Mouse (Mus musculus) heart, embryonic 13.5 days (tissue): ENCODE data around the gene Zfp639. TPM values are rescaled to one million over a fixed set of nuclear protein-coding genes. Genes with fewer than 3 reads are reported as not detected.

Experiments used
- ATAC-seq: fragments of 200-750 bp; cut with Nextera tagmentation; 2 replicates; pipeline ENCODE4 v1.8.0; 2017; ENCODE audit warnings: moderate TSS enrichment; ENCODE audit not compliant: insufficient number of reproducible peaks, low FRiP score, low TSS enrichment; ENCODE audit errors: extremely low read depth
- H3K27ac ChIP-seq: fragments of 300-500 bp; sonication (generic); replicated peaks from 2 replicates; pipeline ENCODE4 v1.5.1; 2015; ENCODE audit warnings: moderate library complexity, mild to moderate bottlenecking, inconsistent platforms
- H3K27me3 ChIP-seq: fragments of 300-500 bp; sonication (generic); replicated peaks from 2 replicates; pipeline ENCODE4 v1.6.1; 2015; ENCODE audit warnings: mild to moderate bottlenecking, inconsistent platforms
- H3K36me3 ChIP-seq: fragments of 300-500 bp; sonication (generic); 2 replicates; pipeline ENCODE4 v1.6.1; 2015; ENCODE audit warnings: mild to moderate bottlenecking, inconsistent platforms
- H3K4me1 ChIP-seq: fragments of 300-500 bp; sonication (generic); 2 replicates; pipeline ENCODE4 v1.6.1; 2015; ENCODE audit warnings: inconsistent platforms
- H3K4me2 ChIP-seq: fragments of 300-500 bp; sonication (generic); 2 replicates; pipeline ENCODE4 v1.6.1; 2015; ENCODE audit warnings: inconsistent platforms, mild to moderate bottlenecking, moderate library complexity
- H3K4me3 ChIP-seq: fragments of 300-500 bp; sonication (generic); 2 replicates; pipeline ENCODE4 v1.5.1; 2015; ENCODE audit warnings: moderate library complexity, mild to moderate bottlenecking, inconsistent platforms
- H3K9ac ChIP-seq: fragments of 300-500 bp; sonication (generic); 2 replicates; pipeline ENCODE4 v1.6.1; 2015; ENCODE audit warnings: inconsistent platforms, mild to moderate bottlenecking, moderate library complexity
- H3K9me3 ChIP-seq: fragments of 300-500 bp; sonication (generic); 2 replicates; pipeline ENCODE4 v1.6.1; 2016; ENCODE audit warnings: inconsistent platforms
- WGBS: fragments of 180-500 bp; shearing (Covaris S2); methylation state at CpG from one replicate; pipeline ENCODE4 v1.1.7; 2015; ENCODE audit warnings: mixed read lengths; 5-methylcytosine and 5-hydroxymethylcytosine counted together
- polyA plus RNA-seq: library from polyadenylated mRNA; unstranded; fragments of >200 nt; fragmentation: Nextera tagmentation; extraction: Ambion mirVana; gene quantifications from 2 replicates; pipeline ENCODE4 v1.2.1, GENCODE M21; 2015

Zfp639 gene
- polyA plus RNA-seq, 1 experiment from 2014 or later: 23.7 TPM

DNA sequence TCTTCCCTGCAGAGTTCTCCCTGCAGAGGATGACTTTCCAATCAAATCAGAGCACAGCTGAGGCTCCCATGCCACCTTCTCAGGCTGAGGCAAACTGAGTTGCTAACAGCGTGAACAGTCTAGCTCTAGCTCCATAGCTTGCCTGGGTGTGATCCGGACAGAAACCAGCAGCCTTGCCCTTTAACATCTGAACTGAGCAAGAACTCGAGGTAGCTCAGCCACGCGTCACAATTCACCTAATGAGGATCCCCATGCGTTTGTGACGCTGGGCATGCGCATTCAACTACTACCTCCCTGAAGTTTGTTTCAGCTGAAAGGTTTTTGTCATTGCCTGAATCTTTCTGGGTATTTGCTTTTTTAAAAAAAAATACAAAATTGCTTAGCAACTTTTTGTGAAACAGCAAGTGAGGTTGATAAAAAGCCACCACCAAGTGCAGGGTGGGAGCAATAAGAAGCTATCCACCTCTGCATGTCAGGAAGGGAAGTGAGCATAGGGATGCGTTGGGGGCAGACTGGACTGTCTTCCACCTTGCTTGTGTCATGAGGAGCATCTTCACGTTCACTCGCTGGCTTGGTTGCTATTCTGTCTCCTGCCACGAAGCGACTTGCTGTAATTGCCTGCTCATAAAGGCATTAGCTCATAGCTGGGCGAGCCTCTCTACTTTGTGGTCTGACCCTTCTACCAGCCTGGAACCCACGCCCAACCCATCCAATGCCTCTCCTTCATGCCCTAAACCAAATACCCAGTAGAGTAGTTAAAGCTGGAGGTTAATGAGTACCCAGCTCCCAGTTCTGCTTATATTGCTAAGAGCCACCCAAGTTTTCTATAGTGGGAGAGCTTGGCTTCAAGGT lies 19.8 kb upstream of the Zfp639 start:
- Histone ChIP-seq H3K27me3 (no peaks in the 10 kb centered on the region), H3K4me2 (no peak overlapping the region), H3K4me1 (no peaks in the 10 kb centered on the region), H3K9me3 (no peaks in the 10 kb centered on the region), H3K4me3 (no peak overlapping the region), H3K27ac (no peak overlapping the region), H3K9ac (no peak overlapping the region), H3K36me3 (no peaks in the 10 kb centered on the region)
- ATAC-seq: no peak
- 75% methylated on average over 15 of the region's 15 CpGs for WGBS

- Histone ChIP-seq H3K4me3 (no peak overlapping the region), H3K27ac (no peak overlapping the region), H3K27me3 (no peaks in the 10 kb centered on the region), H3K4me2 (no peak overlapping the region), H3K9me3 (no peaks in the 10 kb centered on the region), H3K4me1 (no peaks in the 10 kb centered on the region), H3K9ac (no peak overlapping the region), H3K36me3 (no peaks in the 10 kb centered on the region)
- ATAC-seq: no peak
Measured at GRCm38 (mm10) chr3:32490928-32491315, 19.1 kb upstream of the Zfp639 start.

DNA sequence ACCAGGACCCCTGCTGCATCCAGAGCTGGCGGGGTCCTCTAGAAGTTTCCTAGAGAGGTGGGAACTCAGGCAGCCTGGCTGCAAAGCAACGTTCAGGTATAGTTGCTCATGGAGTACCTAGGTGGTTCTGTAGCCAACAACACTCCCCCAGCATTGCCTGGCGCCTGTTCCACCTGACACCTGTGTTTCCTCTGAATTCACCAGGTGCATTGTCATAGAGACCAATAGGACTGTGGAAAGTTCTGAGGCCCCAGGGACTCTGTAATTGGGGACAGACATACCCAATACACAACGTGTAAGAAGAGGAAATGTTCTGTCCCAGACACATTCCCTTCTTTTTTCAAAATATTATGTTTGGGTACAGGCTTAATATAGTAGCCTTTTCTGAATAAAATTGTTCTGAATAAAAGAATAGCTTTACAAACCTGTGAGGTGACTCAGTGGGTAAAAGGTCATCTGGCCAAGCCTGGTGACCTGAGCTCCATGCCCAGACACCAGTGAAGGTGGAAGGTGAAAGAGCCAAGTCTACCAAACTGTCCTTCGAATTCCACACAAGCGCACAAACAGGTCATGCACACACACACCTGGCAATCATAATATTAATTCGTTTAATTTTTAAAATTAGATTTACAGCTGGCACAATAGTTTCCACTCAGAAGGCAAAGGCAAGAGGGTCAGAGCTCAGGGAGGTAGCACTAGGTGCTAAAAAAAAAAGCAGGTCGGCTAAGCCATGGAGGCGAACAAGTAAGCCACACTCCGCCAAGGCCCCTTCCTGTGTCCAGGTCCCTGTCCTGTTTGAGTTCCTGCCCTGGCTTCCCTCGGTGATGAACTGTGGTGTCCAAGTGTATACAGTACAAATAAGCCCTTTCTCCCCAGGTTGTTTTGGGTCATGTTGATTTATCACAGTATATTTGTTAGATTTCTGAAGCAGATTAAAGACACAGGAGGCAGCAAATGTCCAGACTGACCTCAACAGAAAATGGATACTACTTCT lies 17.7 kb upstream of the Zfp639 start, which contains the start of gene Kcnmb3:
Gene Kcnmb3 (minus strand): TSS at position 135 of the 994 bp plus-strand sequence.
- Histone ChIP-seq H3K9ac (no peak within 1 kb of the TSS), H3K4me1 (no peaks in the 10 kb centered on the region; the same call in 1 of the 2 replicates), H3K27me3 (no peaks in the 10 kb centered on the region), H3K27ac (no peak within 1 kb of the TSS), H3K36me3 (no peaks in the 10 kb centered on the region), H3K9me3 (no peaks in the 10 kb centered on the region), H3K4me3 (no peak within 1 kb of the TSS), H3K4me2 (no peak within 1 kb of the TSS)
- no peak for ATAC-seq
- WGBS: 66% methylated on average over 11 of the region's 11 CpGs

DNA sequence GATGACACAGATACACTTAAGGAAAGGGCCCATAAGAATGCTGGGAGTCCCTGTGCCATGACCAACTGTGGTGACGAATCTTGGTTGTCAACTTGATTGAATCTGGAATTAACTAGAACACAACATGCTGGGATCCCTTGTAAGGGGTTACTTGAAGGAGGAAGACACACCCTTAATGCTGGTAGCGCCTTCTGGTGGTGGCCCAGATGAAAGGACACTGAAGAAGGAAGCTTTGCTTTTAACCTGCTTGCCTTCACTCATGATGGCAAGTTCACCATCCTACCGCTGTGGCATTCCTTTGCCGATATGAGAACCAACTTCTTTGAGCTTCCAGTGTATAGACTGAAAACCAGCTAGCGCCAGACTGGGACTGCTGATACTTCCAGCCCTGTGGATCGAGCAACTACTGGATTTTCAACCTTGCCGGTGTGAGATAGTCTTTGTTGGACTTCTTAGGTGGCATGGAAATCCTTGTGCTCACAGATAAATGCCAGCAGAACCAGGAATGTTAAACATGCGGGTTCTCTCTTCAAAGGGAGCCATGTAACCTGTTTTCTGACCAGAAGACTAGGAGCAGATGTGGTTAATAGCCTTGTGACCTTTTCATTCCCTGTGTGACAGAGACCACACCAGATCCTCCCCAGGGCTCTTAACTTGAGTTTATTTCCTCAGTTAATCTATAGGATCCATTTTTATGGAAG lies 15.5 kb upstream of the Zfp639 start:
- no peak overlapping the region for H3K9ac ChIP-seq
- H3K36me3 ChIP-seq: no peaks in the 10 kb centered on the region
- ATAC-seq: no peak
- H3K27me3 ChIP-seq: no peaks in the 10 kb centered on the region
- H3K4me1 ChIP-seq: no peaks in the 10 kb centered on the region; the same call in 1 of the 2 replicates
- no peaks in the 10 kb centered on the region for H3K9me3 ChIP-seq
- H3K27ac ChIP-seq: no peak overlapping the region
- H3K4me2 ChIP-seq: no peak overlapping the region
- no peak overlapping the region for H3K4me3 ChIP-seq
- WGBS: 76% methylated on average over 8 of the region's 8 CpGs

DNA sequence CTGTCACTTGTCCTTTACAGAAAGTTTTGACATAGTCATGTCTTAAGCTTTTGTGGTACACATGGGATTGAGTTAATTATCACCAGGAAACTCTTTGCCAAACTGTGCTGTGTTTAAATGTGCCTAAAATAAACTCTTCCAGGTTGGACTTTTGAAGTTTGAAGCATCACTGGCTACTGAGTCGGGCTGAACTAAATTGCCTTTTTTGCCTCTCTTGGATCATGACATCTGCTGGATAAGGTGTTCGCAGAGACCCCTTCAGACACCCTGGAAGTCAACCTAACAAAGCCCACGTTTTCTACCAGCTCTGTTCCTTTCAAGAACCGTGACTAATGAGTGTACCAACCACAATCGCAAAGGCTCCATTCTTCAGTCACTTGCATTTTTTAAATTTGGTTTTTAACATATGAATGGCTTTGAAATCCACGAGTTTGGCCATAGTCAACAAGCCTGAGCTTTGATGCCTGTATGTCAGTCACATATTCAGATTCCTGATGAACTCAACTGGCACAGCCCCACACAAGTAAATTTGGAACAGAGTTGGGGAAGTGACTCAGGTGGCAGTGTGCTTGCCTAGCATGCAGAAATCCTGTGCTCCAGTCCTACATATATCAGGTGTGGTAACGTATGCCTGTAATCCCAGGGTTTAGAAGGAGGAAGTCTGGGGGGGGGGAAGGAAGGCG lies 14.8 kb upstream of the Zfp639 start:
- ATAC-seq: no peak
- H3K4me1 ChIP-seq: no peaks in the 10 kb centered on the region; the same call in 1 of the 2 replicates
- no peaks in the 10 kb centered on the region for H3K9me3 ChIP-seq
- H3K27ac ChIP-seq: no peak overlapping the region
- H3K9ac ChIP-seq: no peak overlapping the region
- no peaks in the 10 kb centered on the region for H3K36me3 ChIP-seq
- no peak overlapping the region for H3K4me2 ChIP-seq
- WGBS: 79% methylated on average over 8 of the region's 8 CpGs
- H3K27me3 ChIP-seq: no peaks in the 10 kb centered on the region
- H3K4me3 ChIP-seq: no peak overlapping the region

DNA sequence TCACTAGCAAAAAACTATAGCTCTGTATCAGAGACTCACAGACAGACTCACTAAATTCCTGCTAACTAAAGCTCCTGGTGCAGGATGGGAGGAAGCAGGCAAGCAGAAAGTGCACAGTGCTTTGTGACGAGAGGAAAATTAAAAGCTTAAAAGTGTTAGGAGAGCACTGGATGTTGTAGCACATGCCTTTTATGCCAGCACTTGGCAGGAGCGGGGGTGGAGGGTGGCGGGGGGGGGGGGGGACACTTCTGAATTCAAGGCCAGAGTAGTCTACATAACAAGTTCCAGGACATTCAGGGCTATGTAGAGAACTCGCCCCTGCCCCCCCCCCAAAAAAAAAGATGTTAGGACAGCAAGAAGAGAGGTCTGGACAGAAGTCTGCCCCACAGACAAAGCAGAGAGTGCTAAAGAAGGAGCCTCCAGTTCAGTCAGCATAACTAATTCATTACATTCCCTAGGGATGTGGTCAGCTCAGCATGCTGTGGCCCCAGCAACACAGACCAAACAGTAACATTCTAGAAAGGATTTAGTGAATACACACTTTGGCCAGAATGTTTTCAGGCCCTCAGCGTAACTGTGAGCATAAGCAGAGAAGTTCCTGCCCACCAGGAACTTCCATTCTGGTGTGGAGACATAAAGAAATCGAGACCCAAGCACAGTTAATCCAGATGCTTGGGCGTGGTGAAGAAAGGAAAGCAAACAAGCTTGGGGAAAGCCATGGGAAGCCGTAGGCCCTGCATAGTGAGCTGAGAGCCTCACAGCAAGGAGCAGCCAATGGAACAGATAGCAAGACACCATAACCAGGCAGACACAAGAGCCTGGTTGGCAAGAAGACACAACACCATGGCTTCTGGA lies 14.0 kb upstream of the Zfp639 start:
- ATAC-seq: no peak
- 53% methylated on average over 8 of the region's 8 CpGs for WGBS
- no peak overlapping the region for H3K4me3 ChIP-seq
- no peaks in the 10 kb centered on the region for H3K9me3 ChIP-seq
- no peaks in the 10 kb centered on the region for H3K36me3 ChIP-seq
- no peak overlapping the region for H3K9ac ChIP-seq
- H3K4me1 ChIP-seq: no peaks in the 10 kb centered on the region; the same call in 1 of the 2 replicates
- H3K27me3 ChIP-seq: no peaks in the 10 kb centered on the region
- H3K4me2 ChIP-seq: no peak overlapping the region
- no peak overlapping the region for H3K27ac ChIP-seq

- Histone ChIP-seq H3K27me3 (no peaks in the 10 kb centered on the region), H3K27ac (no peak overlapping the region), H3K36me3 (no peaks in the 10 kb centered on the region), H3K9me3 (no peaks in the 10 kb centered on the region), H3K9ac (no peak overlapping the region), H3K4me1 (no peaks in the 10 kb centered on the region; the same call in 1 of the 2 replicates), H3K4me2 (no peak overlapping the region), H3K4me3 (no peak overlapping the region)
- no peak for ATAC-seq
- WGBS: 95% methylated on average over 1 of the region's 1 CpGs
Measured at GRCm38 (mm10) chr3:32496711-32497070, 13.4 kb upstream of the Zfp639 start.

- no peaks in the 10 kb centered on the region for H3K36me3 ChIP-seq
- H3K9ac ChIP-seq: no peak overlapping the region
- H3K9me3 ChIP-seq: no peaks in the 10 kb centered on the region
- H3K4me2 ChIP-seq: no peak overlapping the region
- no peaks in the 10 kb centered on the region; the same call in 1 of the 2 replicates for H3K4me1 ChIP-seq
- H3K4me3 ChIP-seq: no peak overlapping the region
- no peaks in the 10 kb centered on the region for H3K27me3 ChIP-seq
- WGBS: 84% methylated on average over 2 of the region's 2 CpGs
- no peak for ATAC-seq
- H3K27ac ChIP-seq: no peak overlapping the region
Measured at GRCm38 (mm10) chr3:32500346-32500745, 9.7 kb upstream of the Zfp639 start.

DNA sequence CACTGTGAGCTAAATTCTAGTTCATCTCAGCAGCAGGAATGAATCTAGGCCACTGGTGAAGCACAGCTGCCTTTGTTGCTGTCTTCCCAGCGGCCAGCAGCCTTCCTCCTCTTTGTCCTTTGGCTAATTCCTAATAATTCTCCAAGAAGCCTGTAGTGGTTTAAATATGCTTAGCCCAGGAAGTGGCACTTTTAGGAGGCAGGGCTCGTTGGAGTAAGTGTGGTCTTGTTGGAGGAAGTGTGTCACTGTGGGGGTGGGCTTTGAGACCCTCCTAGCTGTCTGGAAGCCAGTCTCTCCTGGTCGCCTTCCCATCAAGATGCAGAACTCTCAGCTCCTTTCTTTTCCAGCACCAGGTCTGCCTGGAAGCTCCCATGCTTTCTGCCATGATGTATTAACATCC lies 4.2 kb upstream of the Zfp639 start:
- no peak for ATAC-seq
- H3K4me1 ChIP-seq: peaks cover 14% of the 10 kb centered on the region
- H3K9ac ChIP-seq: no peak overlapping the region
- H3K27ac ChIP-seq: no peak overlapping the region
- 62% methylated on average over 3 of the region's 3 CpGs for WGBS
- no peak overlapping the region for H3K4me2 ChIP-seq
- no peaks in the 10 kb centered on the region for H3K9me3 ChIP-seq
- no peak overlapping the region for H3K4me3 ChIP-seq
- no peaks in the 10 kb centered on the region for H3K36me3 ChIP-seq
- H3K27me3 ChIP-seq: no peaks in the 10 kb centered on the region
